14 mouse cellular contexts compared by ENCODE assay signal in the genomic region with DNA sequence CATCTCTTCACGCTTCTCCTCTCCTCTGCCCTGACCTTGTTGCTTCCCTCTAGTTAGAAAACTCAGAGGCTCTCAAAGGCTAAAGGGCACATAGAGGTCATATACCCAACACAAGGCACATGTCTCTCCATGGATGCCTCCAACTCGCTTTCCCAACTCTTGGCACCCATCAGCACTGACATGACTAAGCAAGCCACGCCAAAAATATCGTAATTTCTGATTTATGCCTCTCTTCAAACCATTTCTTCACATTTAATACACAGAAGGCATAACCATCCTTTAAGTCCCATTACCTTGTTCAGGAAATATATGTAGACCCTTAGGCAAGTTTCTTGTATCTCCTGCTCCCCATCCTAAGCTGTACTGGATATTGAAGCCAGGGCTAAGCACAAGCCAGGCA. TPM values are rescaled to one million over a fixed set of nuclear protein-coding genes. Genes with fewer than 3 reads are reported as not detected.
"Had no signal": no experiment of that assay in that cellular context is flagged by ENCODE, and none has a peak within 500 bp of the region (broad histone marks: within the 10 kb centered on the region; RNA-seq: fewer than 3 reads in every experiment).

No protein-coding gene starts in this region.

- H3K4me1 ChIP-seq: kidney, embryonic 15.5 days; limb, embryonic 13.5 days; midbrain, embryonic 15.5 days; neural tube, embryonic 12.5 days had no signal

- H3K27ac ChIP-seq: kidney, embryonic 15.5 days; limb, embryonic 13.5 days; liver, embryonic 14.5 days; midbrain, embryonic 15.5 days; neural tube, embryonic 12.5 days; stomach, postnatal 0 days had no signal

- H3K4me3 ChIP-seq: kidney, embryonic 15.5 days; limb, embryonic 13.5 days; midbrain, embryonic 15.5 days; neural tube, embryonic 12.5 days had no signal

- DNase-seq: kidney, postnatal 14 days; left cerebral cortex, postnatal 4 days; lung, adult 2 months; lung, postnatal 36 days; right cerebral cortex, postnatal 25 days; thymus, postnatal 4 days had no signal

RNA-seq across cellular contexts. Expression of a gene that starts 37.6 kb away (rescaled TPM):
- total RNA-seq: megakaryocyte progenitor cell, adult 5-6 weeks; monocyte, adult 5-6 weeks had no signal
